Mouse (Mus musculus): ENCODE results near the gene Adk. TPM values are rescaled to one million over a fixed set of nuclear protein-coding genes. Genes with fewer than 3 reads are reported as not detected.
A peak's percentile ranks its signal among the peaks of the same experiment; 100 is the strongest.

Adk gene
- total and polyA plus RNA-seq, 2 experiments from 2014 or later: 126 to 246 TPM

GRCm38 (mm10) chr14:21085666-21086065 is 33.3 kb downstream of the Adk start:
- no peak overlapping the region for H3K4me3 ChIP-seq (ENCODE audit: low read depth, low read length)
- H3K36me3 ChIP-seq (replicated peaks; ENCODE audit: control insufficient read depth, insufficient read depth, low read length): no peaks in the 10 kb centered on the region
- no peaks in the 10 kb centered on the region for H3K9me3 ChIP-seq (replicated peaks; ENCODE audit: control insufficient read depth, low read length)
- H3K9ac ChIP-seq (replicated peaks; ENCODE audit: low read depth, low read length): no peak overlapping the region
- TF ChIP-seq CTCF (IDR thresholded peaks at IDR 0.05; ENCODE audit: low read depth) (no peak), EP300 (IDR thresholded peaks at IDR 0.05; ENCODE audit: low read depth) (no peak)
- H3K27ac ChIP-seq (ENCODE audit: low read depth): peak overlapping the region; percentile 72
- WGBS: 63% methylated on average over 5 of the region's 5 CpGs
- no peaks in the 10 kb centered on the region for H3K27me3 ChIP-seq (ENCODE audit: control insufficient read depth, insufficient read depth, low read length)
- peaks cover 55% of the 10 kb centered on the region for H3K4me1 ChIP-seq (ENCODE audit: control insufficient read depth, insufficient read depth)
- DNase-seq (ENCODE audit: low spot score) (no peak), ATAC-seq (ENCODE audit: insufficient read depth, low read depth) (no peak)
- H3K4me2 ChIP-seq (ENCODE audit: low read depth, low read length): no peak overlapping the region

GRCm38 (mm10) chr14:21086106-21086505 is 33.7 kb downstream of the Adk start:
- Histone ChIP-seq H3K4me1 (ENCODE audit: control insufficient read depth, insufficient read depth) (peaks cover 55% of the 10 kb centered on the region), H3K36me3 (replicated peaks; ENCODE audit: control insufficient read depth, insufficient read depth, low read length) (no peaks in the 10 kb centered on the region), H3K27me3 (ENCODE audit: control insufficient read depth, insufficient read depth, low read length) (no peaks in the 10 kb centered on the region), H3K27ac (ENCODE audit: low read depth) (peak overlapping the region; percentile 72), H3K4me3 (ENCODE audit: low read depth, low read length) (no peak overlapping the region), H3K9me3 (replicated peaks; ENCODE audit: control insufficient read depth, low read length) (no peaks in the 10 kb centered on the region), H3K4me2 (ENCODE audit: low read depth, low read length) (no peak overlapping the region), H3K9ac (replicated peaks; ENCODE audit: low read depth, low read length) (no peak overlapping the region)
- TF ChIP-seq CTCF (IDR thresholded peaks at IDR 0.05; ENCODE audit: low read depth) (no peak), EP300 (IDR thresholded peaks at IDR 0.05; ENCODE audit: low read depth) (no peak)
- no peak for ATAC-seq (ENCODE audit: insufficient read depth, low read depth)
- WGBS: 8% methylated on average over 2 of the region's 2 CpGs
- DNase-seq (ENCODE audit: low spot score): no peak

- DNase-seq (ENCODE audit: low spot score) (peak; percentile 44), ATAC-seq (ENCODE audit: insufficient read depth, low read depth) (peak; percentile 69)
- Histone ChIP-seq H3K4me2 (ENCODE audit: low read depth, low read length) (peak overlapping the region; percentile 10), H3K9me3 (replicated peaks; ENCODE audit: control insufficient read depth, low read length) (no peaks in the 10 kb centered on the region), H3K4me1 (ENCODE audit: control insufficient read depth, insufficient read depth) (peaks cover 51% of the 10 kb centered on the region), H3K27ac (ENCODE audit: low read depth) (peak overlapping the region; percentile 72), H3K9ac (replicated peaks; ENCODE audit: low read depth, low read length) (no peak overlapping the region), H3K4me3 (ENCODE audit: low read depth, low read length) (no peak overlapping the region), H3K27me3 (ENCODE audit: control insufficient read depth, insufficient read depth, low read length) (no peaks in the 10 kb centered on the region), H3K36me3 (replicated peaks; ENCODE audit: control insufficient read depth, insufficient read depth, low read length) (no peaks in the 10 kb centered on the region)
- TF ChIP-seq EP300 (IDR thresholded peaks at IDR 0.05; ENCODE audit: low read depth): no peak
- no peak for TF ChIP-seq CTCF (IDR thresholded peaks at IDR 0.05; ENCODE audit: low read depth)
- WGBS: 17% methylated on average over 7 of the region's 7 CpGs
Observed at GRCm38 (mm10) chr14:21086827-21087351, 34.5 kb downstream of the Adk start.

- Histone ChIP-seq H3K36me3 (replicated peaks; ENCODE audit: control insufficient read depth, insufficient read depth, low read length) (0 out of 2 replicates have a peak, but pooled peaks cover 3% of the 10 kb centered on the region), H3K4me1 (ENCODE audit: control insufficient read depth, insufficient read depth) (peaks cover 46% of the 10 kb centered on the region), H3K9ac (replicated peaks; ENCODE audit: low read depth, low read length) (no peak overlapping the region), H3K9me3 (replicated peaks; ENCODE audit: control insufficient read depth, low read length) (no peaks in the 10 kb centered on the region), H3K4me3 (ENCODE audit: low read depth, low read length) (no peak overlapping the region), H3K4me2 (ENCODE audit: low read depth, low read length) (peak overlapping the region; percentile 10), H3K27me3 (ENCODE audit: control insufficient read depth, insufficient read depth, low read length) (no peaks in the 10 kb centered on the region), H3K27ac (ENCODE audit: low read depth) (peak overlapping the region; percentile 72)
- DNase-seq (ENCODE audit: low spot score) (no peak), ATAC-seq (ENCODE audit: insufficient read depth, low read depth) (no peak; the same call in none of the 2 replicates)
- TF ChIP-seq CTCF (IDR thresholded peaks at IDR 0.05; ENCODE audit: low read depth) (no peak), EP300 (IDR thresholded peaks at IDR 0.05; ENCODE audit: low read depth) (no peak)
- 39% methylated on average over 4 of the region's 4 CpGs for WGBS
Observed at GRCm38 (mm10) chr14:21087390-21088060, 35.2 kb downstream of the Adk start.

- TF ChIP-seq CTCF (IDR thresholded peaks at IDR 0.05; ENCODE audit: low read depth) (no peak), EP300 (IDR thresholded peaks at IDR 0.05; ENCODE audit: low read depth) (no peak)
- Histone ChIP-seq H3K4me3 (ENCODE audit: low read depth, low read length) (no peak overlapping the region), H3K27ac (ENCODE audit: low read depth) (no peak overlapping the region), H3K36me3 (replicated peaks; ENCODE audit: control insufficient read depth, insufficient read depth, low read length) (peaks cover 11% of the 10 kb centered on the region; the same call in 1 of the 2 replicates), H3K4me2 (ENCODE audit: low read depth, low read length) (no peak overlapping the region), H3K4me1 (ENCODE audit: control insufficient read depth, insufficient read depth) (peaks cover 35% of the 10 kb centered on the region), H3K9ac (replicated peaks; ENCODE audit: low read depth, low read length) (no peak overlapping the region), H3K27me3 (ENCODE audit: control insufficient read depth, insufficient read depth, low read length) (no peaks in the 10 kb centered on the region), H3K9me3 (replicated peaks; ENCODE audit: control insufficient read depth, low read length) (no peaks in the 10 kb centered on the region)
- DNase-seq (ENCODE audit: low spot score) (no peak), ATAC-seq (ENCODE audit: insufficient read depth, low read depth) (no peak)
- WGBS: 49% methylated on average over 3 of the region's 3 CpGs
Observed at GRCm38 (mm10) chr14:21088731-21089130, 36.4 kb downstream of the Adk start.

All from heart, postnatal 0 days (tissue).